Mouse (Mus musculus) retina, adult 2 months (tissue): ENCODE measurements at regions not wholly inside any gene's neighbourhood (a gene's known extent, or its start where the extent isn't known, plus 50 kb on each side); places are given as distances from the start of the nearest gene placed in this dataset.

Experiments
- DNase-seq: peaks from one replicate; pipeline ENCODE4 v3.0.0-alpha.2; 2012; ENCODE audit warnings: low read depth, low spot score

DNA sequence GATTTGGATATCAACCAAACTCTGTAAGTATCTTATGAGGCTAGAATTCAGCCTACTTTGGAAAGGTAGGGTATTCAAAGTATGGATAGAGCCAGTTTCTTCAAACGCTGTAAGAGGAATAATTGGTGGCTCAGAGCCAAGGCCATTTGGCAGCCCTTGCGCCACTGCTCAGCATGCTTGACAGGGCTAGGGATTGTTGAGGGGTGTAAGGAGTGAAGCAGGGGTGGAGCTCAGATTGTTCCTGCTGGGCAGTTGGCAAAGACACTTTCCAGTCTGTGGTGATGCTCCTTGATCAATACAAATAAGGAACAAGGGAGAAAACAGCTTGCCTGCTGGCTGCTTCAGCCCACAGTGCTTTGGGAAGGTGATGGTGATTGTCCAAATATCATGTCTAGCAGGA lies 181.9 kb downstream of the Kcna5 start:
- DNase-seq, result no peak

DNA sequence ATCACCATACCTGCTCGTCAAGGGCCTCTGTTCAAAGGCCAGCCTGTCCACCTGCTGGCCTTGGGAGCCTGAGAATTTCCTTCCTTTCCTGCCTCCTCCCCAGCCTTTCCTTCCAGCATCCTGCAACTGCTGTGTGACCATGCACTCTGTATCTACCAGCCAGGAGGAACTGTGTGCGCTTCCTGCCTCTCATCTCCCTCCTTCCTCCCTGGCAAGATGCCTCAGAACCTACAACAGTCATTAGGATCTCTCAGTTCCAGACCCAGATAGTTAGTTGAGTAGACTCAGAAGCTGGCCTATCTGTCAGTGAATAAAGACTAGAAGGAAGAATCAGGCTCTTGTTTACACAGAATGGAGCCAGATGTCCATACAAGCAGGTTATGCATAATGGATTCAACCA lies 183.8 kb upstream of the Ntf3 start:
- DNase-seq, result no peak

DNA sequence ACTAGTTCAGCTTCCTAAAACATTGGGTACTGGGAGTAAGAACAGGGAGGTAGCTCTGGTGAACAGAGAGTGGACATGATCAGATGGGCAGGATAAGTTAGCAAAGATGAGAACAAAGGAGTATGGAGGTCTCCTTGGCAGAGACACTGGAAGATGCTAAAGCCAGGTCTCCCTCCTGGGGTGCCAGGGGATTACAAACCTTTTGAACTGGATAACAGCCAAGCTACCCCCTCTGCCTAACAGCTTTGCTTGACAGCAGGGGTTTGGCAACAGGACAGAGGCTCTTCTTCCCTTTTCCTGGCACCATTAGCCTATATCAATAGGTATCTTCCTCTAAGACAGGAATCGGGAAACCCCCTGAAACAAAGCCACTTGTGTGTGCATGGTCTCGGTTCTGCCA lies 183.2 kb upstream of the Ntf3 start:
- DNase-seq, result no peak

DNA sequence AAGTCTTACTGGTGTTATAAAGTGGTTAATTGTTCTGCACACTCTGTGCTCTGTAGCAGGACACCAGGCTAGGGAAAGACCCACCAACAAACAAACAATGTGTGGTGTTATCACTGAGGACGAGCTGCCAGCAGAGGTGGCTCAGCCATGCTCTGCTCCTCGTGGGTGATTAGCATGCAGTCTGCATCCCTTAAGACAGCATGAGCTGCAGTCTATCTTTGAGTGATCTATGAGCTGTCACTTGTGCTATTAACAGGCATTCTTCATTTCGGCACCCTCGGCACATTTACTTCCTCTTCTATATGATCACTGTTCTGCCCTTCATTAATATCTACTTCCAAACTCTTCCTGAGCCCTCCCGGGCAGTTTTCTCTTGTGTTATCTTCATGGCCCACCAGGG lies 178.5 kb upstream of the Ntf3 start:
- DNase-seq, result no peak

DNA sequence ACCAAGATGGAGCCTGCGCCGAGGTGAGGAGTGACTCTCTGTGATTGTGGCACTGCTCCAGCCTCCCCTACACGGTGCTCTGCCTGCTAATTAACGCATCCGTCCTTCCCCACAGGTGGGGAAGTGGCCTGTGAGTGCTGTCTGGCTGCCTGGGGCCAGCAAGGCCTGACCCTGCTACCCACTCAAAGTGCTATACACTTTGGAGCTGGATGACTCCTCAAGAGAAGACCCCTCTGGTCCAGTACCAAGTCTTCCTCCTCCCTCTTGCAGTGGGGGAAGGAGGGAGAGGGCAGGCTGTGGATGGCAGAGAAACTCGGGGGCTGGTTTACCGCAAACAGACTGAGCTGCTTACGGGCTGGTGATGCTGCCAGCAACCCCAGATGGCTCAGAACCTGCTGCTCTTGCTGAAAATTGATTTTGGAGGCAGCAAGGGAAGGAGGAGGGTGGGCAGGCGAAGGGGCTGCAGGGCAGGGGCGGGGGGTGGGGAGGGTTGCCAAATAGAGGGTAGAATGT lies 173.4 kb upstream of the Ntf3 start:
- DNase-seq, result no peak

DNA sequence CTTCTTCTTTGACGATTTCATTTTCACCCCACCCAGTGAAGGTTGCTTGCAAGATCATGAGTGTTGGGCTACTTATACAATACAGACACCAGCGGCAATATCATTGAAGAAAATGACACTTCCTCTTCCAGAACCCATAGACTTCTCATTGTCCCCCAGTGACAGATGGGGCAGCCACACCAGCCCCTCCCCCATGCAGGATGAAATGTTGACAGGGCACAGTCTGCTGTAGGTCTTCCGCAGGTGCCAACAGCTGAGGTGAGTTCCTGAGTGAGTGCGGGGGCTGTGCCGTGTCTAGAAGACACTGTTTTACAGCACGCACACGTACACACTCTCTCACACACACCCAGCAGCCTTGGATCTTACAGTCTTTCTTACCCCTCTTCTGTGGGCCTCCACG lies 171.0 kb upstream of the Ntf3 start:
- no peak for DNase-seq

DNA sequence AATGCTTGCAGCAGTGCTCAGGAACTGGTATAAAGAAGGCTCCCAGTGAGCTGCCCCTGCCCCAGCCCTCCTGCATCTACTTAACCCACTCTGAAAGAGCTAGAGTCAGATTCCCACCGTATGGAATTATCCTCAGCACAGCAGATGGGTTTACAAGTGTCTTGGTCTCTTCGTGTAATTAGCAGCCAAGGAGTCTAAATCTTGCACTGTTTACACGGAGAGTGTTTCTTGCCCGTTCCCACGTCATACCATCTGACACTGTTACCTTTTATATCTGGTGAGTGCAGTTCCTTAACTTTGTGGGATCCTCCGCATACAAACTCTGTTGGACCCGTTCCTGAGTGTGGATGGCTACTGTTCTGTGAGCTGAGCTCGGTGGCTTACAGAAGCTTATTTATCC lies 167.5 kb upstream of the Ntf3 start:
- DNase-seq, result no peak

DNA sequence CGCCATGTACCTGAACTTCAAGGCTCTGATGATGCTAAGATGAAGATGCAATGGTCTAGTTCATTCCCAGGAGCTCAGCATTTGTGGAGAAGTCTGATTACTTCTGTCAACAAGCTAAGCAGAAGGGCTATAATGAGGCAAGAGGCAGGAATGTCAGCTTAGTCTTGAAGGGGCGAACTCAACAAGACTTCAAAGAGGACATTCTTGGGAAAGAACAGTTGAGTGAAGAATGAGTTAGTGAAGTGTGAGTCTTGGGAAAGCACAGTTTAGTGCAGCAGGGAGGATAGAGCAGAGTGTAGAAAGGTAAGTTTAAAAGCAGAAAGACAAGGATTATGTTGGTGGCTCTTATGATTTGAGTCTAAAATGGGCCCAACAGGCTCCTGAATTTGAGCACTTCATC lies 160.5 kb upstream of the Ntf3 start:
- no peak for DNase-seq

DNA sequence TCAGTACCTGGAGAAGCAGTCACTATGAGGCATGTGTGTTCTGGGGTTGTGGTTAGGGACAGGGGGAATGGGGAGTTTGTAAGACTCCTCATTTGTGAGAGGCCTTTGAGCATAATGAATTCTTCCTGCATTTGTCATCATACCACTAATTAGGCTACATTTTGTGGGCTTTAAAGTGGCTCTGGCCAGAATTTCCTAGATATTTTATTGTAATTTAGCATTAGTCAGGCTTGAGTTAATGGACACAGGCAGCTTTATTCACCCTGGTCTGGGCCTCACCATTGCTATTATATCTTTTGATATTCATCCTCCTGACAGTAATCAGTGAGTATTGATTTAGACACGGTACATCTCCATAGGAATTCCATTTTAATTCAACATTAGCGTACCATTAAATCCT lies 151.8 kb upstream of the Ntf3 start:
- DNase-seq, result no peak

DNA sequence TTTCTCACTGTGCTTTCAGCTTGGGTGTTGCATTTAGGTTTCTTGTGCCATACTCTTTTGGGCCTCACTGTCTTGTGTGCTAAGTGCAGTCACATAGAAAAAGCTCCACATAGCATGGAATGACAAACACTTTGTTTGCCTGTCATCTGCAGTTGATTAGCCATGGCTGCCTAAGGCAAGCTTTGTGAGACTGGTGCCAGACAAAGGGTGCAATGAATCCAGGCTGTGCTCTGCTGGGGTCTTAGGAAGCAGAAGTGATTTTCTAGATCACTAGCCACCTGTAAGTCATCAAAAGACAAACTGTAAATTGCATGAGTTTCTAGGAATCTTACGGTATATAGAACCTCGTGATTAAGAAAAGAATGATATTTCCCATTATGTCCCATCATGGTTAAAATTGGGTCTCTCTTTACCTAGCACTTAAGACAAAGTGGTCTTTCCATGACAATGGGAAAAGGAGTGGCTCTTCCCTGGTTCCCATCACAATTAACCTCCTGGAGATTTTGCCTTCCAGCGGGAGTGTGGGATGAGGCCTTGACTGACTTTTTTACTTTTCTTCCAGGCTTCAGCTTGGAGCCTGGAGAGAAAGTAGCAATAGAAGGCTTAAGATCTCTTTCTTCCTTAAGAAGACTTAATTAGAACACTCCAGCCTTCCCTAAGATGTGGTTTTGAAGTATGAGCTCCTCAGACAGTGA lies 144.2 kb upstream of the Ntf3 start:
- DNase-seq, result no peak

DNA sequence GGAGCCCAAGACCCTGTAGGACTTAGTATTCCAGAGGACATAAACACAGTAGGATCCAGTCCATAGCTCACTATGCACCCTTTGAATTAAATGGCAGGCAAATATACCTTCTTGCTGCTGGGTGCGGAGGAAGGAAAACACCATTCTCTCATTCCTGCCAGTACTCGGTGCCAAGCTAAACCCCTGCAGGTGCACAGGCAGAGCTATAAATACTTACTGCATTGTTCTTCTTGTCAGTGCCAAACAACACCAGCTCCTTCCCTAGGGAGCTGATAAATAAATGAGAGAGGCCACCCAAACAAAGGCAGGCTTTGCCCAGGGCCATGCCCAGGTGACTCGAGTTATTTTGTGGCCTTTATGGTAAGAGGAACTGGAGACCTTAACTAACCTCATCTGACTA lies 136.4 kb upstream of the Ntf3 start:
- DNase-seq, result no peak

DNA sequence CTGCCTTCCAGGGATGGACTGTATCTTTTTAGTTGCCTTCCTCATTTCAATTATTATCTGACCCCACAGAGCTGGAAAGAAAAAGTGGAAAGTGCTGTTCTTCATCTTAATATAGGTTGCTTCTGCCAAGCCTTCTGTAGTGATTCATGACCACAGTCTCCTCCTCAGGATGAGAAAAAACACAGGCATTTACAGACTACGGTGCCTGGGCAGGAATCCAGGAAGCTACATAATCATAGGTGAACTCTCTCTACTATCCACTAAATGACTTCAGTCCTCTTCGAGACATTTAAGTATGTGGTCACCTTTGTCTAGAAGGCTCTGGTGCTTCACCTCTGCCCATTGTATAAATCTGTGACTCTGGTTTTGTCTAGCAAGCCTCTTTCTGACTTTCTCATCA lies 124.9 kb upstream of the Ntf3 start:
- no peak for DNase-seq

DNA sequence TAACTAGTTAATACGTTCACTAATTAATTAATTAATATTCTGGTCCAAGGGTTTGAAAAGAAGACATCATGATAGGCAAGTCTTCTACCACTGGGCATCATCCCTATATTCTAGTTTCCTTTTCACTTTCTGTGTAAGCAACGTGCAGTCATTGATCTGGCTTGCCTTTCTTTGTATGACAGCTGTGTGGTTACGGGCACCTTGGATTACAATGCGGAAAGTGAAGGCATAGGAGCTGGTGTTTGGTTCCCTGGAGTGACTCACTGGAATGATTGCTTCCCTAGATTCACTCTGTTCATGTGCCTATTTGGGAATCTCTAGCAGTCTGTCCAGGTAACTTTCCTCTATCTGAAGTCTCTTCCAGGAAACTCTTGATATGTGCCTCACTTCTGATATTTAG lies 120.5 kb upstream of the Ntf3 start:
- DNase-seq, result no peak

DNA sequence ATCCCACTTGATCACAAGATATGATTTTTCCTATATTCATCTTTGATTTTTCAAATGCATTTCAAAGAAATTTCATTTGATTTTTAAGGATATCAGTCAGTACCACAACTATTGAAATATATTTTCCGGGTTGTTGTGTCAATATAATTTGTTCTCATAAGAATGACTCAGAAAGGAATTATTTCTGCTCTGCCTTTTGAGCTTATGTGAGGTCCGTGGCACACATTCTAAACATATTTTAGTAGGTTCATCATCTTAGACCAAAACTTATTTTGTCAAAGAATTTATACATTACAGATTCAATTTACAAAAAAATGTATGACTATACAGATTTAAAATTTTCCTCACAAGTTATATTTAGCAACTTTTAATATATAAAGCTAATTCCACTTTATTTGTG lies 119.5 kb upstream of the Ntf3 start:
- DNase-seq, result no peak

DNA sequence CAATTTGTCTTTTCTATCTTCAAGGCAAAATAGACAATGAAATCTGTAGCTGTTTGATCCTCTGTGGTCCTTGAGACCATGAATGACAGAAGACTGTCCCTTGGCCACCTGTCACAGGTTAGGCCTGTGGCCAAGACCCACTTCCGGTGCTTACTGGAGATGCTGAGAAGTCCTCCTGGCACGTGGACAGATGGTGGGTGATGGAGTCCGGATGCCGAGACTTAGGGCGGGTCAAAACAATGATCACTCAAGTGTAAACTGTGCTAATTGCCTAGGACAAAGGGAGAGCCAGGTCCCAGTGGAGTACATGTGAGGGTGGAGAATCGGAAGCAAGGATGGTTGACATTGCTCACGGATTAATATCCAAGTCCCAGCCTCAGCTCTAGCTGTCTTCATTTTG lies 117.7 kb upstream of the Ntf3 start:
- no peak for DNase-seq

DNA sequence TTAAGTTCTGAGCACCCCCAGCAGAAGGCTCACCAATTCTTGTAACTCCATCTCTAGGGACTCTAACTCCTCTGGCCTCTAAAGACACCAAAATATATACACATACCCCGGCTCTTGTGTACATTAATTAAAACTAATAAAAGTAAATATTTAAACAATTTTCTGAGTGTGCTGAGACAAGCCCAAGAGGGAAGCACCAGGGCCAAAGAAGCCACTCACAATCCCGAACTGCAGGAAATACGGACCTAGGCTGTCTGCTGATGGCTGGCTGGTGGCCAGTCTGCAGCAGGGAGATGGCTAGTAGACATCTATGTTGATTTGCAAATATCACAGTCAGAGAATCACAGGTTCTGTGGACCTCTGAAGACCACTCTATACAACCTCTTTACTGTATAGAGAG lies 113.6 kb upstream of the Ntf3 start:
- DNase-seq, result no peak

DNA sequence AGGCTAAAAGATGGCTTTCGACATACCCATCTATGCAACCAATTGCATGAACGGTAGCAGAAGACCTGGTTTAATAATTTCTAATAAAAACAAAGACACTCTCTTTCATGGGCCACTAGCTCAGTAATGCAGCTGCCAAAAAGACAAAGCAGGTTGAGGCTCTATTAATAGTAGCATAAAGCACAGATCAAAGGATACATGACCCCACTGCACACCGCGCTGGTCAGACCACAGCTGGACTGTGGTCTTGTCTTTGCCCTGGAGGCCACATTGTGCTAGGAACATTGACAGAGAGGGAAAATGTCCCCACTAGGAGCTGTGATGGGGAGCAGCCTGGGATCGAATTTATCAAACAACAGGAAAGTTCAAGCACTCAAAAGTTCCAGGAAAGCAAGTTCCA lies 79.3 kb upstream of the Ntf3 start:
- no peak for DNase-seq

DNA sequence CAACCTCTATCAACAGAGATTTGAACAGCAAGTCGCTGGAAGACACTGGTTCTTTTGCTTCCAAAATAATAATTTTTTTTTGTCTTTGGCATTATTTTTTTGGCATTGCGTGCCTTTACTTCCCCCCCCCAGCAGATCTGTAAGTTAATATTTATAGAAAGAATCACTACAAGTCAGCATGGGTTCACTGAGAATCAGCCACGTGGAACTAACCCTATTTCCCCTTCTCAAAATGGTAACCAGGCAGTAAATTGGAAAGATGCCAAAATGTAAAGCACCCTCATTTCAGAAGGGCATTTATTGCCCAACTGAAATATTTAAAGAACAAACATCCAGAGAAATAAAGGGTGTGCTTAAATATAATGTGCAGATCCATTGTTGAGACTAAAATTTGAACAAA lies 78.7 kb upstream of the Ntf3 start:
- DNase-seq, result no peak

DNA sequence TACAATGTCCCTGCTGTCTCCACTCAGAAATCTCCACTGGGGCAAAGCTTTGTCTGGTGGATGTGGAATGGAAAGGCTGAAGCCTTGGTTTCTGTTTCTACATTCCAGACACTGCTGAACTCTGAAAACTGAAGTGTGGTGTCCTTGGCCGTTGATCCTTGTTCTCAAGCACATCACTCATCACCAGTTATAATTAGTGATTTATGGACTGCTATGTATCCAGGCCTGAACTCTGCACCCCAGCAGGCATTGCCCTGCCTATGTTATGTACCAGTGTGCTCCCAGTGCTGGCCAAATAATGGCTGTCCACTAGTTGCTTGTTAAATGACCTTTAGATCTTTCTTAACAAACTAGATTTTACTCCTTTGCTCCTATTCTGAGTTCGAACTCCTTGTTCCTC lies 75.6 kb upstream of the Ntf3 start:
- no peak for DNase-seq

DNA sequence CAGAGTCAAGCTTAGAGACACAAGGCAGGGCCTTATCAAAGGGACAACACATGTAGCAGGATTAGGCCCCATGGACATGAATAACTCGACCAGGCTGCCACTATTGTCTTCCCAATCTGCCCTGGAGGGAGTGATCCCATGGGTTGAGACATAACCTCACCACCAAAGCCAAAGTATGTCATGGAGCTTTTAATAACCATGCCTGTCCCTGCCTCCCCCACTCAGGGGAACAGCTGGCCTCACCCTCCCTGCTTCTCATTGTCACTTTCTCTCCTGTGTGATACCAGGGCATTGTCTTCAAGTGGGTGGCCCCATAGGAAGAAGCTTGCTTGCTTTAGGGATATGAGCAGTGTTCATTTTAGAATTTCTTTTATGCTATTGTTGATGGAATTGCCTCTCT lies 73.5 kb upstream of the Ntf3 start:
- no peak for DNase-seq
